Mouse (Mus musculus) brown adipose tissue, adult 24 weeks (tissue): ENCODE measurements around the gene Map7d2. TPM values are rescaled to one million over a fixed set of nuclear protein-coding genes. Genes with fewer than 3 reads are reported as not detected.
"Not testable (repeated sequence)": the region's sequence is repeated elsewhere in the genome, so short reads cannot be mapped to it uniquely, and the experiment has no call there.

Source experiments
- H3K27ac ChIP-seq: fragments of 200-500 bp; replicated peaks from 2 replicates; pipeline ENCODE4 v1.5.1; 2012; ENCODE audit warnings: low read depth, mild to moderate bottlenecking, low read length
- H3K4me1 ChIP-seq: fragments of 200-500 bp; 2 replicates; pipeline ENCODE4 v1.6.1; 2012; ENCODE audit warnings: low read length, mixed read lengths; ENCODE audit not compliant: control insufficient read depth, insufficient read depth, insufficient read length
- H3K4me3 ChIP-seq: fragments of 200-500 bp; 2 replicates; pipeline ENCODE4 v1.5.1; 2012; ENCODE audit warnings: low read depth, mild to moderate bottlenecking, low read length, moderate library complexity; ENCODE audit not compliant: insufficient read depth
- polyA plus RNA-seq: library from polyadenylated mRNA; stranded (reverse); fragments of >200 nt; gene quantifications from 2 replicates; pipeline ENCODE4 v1.2.4, GENCODE M21; 2012; ENCODE audit not compliant: missing spikeins, insufficient read depth, insufficient read length

Gene Map7d2
- polyA plus RNA-seq, 1 experiment: not detected

DNA sequence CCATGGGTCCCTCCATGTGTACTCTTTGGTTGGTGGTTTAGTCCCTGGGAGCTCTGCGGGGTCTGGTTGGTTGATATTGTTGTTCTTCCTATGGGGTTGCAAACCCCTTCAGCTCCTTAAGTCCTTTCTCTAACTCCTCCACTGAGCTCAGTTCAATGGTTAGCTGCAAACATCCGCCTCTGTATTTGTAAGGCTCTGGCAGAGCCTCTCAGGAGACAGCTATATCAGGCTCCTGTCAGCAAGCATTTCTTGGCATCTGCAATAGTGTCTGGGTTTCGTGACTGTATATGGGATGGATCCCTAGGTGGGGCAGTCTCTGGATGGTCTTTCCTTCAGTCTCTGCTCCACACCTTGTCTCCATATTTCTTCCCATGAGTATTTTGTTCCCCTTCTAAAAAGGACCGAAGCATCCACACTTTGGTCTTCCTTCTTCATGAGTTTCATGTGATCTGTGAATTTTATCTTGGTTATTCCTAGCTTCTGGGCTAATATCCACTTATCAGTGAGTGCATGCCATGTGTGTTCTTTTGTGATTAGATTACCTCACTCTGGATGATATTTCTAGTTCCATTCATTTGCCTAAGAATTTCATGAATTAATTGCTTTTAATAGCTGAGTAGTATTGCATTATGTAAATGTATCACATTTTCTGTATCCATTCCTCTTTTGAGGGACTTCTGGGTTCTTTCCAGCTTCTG, 64.0 kb downstream of the Map7d2 start:
- not testable (repeated sequence) for H3K4me1 ChIP-seq, H3K4me3 ChIP-seq

DNA sequence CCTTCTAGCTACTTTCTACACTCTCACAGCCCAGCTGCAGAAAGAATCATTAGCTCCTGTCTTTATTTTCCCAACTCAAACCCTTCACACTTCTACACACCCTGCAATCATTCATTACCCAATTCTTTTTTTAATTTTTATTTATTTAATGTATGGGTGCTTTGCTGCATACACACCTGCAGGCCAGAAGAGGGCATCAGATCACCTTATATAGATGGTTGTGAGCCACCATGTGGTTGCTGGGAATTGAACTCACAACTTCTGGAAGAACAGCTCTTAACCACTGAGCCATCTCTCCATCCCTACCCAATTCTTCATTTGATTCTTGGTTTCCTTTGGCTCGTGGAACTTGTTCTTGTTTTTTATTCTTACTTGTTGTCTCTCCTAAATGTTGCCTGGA, 69.9 kb downstream of the Map7d2 start:
- no peak overlapping the region for H3K4me3 ChIP-seq
- H3K4me1 ChIP-seq: no peaks in the 10 kb centered on the region
- H3K27ac ChIP-seq: no peak overlapping the region

More for the DNA sequence above, 64.0 kb downstream of the Map7d2 start:
- H3K27ac ChIP-seq: not testable (repeated sequence)

DNA sequence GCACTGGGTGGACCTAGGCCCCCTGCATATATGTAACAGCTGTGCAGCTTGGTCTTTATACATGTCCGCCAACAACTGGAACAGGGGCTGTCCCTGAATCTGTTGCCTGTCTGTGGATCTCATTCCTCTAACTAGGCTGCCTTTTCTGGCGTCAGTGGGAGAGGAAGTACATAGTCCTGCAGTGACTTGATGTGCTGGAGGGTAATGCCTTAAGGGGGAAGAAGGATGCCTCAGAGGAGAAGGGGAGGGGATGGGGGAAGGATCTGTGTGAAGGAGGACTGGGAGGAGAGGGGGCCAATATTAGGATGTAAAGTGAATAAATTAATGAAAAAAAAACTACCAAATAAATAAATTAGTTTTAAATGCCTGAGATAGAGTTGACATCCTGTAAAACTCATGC, 88.8 kb downstream of the Map7d2 start:
- Histone ChIP-seq H3K4me1 (no peaks in the 10 kb centered on the region), H3K27ac (no peak overlapping the region), H3K4me3 (no peak overlapping the region)

GRCm38 (mm10) chrX:159508331-159509036, 94.1 kb downstream of the Map7d2 start:
- Histone ChIP-seq H3K27ac (no peak overlapping the region), H3K4me1 (no peaks in the 10 kb centered on the region)

DNA sequence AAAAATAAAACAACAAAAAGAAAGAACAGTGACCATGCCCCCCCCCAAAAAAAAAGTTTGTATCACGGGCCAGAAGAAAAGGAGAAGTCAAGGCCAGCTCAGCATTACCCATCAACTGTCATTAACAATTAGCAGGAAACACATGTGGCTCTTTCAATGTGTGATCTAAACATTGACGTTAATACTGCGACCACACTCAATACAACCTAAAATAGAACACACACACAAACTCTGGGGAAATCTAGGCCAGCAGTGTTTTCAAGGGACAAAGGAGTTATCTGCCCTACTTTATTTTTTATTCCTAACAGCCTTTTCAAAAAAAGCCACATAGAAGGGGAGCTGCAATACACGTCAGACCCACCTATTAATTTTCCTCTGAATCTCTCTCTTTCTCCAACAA, 94.7 kb downstream of the Map7d2 start:
- Histone ChIP-seq H3K27ac (no peak overlapping the region), H3K4me1 (no peaks in the 10 kb centered on the region), H3K4me3 (no peak overlapping the region)

More at GRCm38 (mm10) chrX:159508331-159509036, 94.1 kb downstream of the Map7d2 start:
- no peak overlapping the region for H3K4me3 ChIP-seq

GRCm38 (mm10) chrX:159509847-159510715, 95.7 kb downstream of the Map7d2 start:
- peak overlapping the region; percentile 40 for H3K4me3 ChIP-seq
- 0 out of 2 replicates have a peak overlapping the region, but pooled peaks have one; percentile 11 for H3K27ac ChIP-seq
- H3K4me1 ChIP-seq: no peaks in the 10 kb centered on the region

DNA sequence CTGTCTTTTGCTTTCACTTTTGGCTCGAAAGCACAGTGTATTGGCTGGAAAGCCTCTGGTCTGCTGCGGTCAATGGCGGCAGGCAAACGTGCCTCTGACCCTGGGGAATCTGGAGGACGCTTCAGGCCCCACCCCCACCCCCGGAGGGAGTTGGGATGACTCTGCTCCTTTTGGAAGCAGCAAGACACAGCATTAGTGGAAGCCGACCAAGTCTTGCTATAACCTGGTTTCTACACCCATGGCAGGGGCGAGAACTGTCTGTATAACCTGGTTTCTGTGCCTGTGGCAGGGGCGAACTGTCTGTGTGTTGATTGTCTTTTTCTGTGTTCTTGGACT, 96.3 kb downstream of the Map7d2 start:
- peak overlapping the region; percentile 40 for H3K4me3 ChIP-seq
- no peak overlapping the region for H3K27ac ChIP-seq
- no peaks in the 10 kb centered on the region for H3K4me1 ChIP-seq

DNA sequence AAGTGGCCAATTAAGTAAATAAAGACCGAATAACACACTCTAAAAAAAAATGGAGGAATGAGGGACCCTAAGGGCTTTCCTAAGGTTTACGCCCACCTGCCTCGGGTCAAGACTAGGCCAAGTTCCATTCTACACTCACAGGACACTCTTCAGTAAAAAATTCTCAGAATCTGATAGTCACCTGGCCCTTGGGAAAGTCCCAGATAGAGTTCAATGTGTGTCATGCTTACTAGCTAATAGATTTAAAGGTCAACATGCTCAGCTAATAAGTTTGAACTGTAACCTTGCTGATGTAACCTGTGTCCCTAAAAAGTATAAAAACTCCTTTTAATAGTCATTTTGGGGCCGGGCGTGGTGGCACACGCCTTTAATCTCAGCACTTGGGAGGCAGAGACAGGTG, 101.2 kb downstream of the Map7d2 start:
- Histone ChIP-seq H3K4me3 (no peak overlapping the region), H3K4me1 (no peaks in the 10 kb centered on the region), H3K27ac (no peak overlapping the region)

DNA sequence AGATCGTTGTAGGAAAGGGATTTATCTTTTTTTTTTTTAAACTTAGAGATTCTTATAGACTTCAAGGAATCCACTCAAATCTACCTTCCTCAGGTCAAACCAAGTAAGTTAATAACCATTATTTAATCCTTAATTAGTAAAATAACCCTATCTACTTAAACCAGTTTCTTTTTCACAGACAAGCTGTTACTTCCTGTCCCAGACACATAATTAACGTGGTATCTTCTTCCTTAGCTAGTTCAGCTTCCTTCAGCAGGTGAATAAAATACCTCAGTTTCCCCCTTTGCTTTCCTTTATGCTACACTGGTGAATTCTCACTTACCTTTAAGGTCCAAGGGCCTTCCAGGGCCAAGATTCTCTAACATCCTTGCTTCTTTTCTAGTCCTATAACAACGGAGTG, 107.4 kb downstream of the Map7d2 start:
- no peak overlapping the region for H3K27ac ChIP-seq
- H3K4me3 ChIP-seq: no peak overlapping the region
- H3K4me1 ChIP-seq: no peaks in the 10 kb centered on the region

GRCm38 (mm10) chrX:159522651-159523050, 108.3 kb downstream of the Map7d2 start:
- Histone ChIP-seq H3K27ac (no peak overlapping the region), H3K4me1 (no peaks in the 10 kb centered on the region), H3K4me3 (no peak overlapping the region)

DNA sequence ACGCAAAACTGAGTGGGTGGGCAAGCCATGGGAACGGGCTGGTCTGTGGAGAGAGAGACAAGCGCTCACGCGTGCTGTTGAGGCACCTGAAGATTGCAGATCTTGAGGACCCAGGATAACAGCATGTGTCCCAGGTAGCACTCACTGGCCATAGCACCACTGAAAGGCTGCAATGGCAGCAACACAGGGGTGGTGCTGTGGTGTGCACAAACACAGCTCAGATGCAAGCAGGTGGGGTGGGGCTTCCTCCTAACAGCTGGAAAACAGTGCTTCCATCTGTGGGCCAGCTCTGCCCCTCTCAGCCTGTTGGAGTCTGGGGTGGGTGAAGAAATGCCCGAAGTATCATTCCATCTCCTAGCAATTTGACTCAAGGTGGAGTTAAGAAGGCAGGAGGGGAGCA, 112.0 kb downstream of the Map7d2 start, which contains the start of gene Bclaf3:
Gene Bclaf3 (plus strand): TSS at position 301 of the 400 bp plus-strand sequence.
- H3K4me3 ChIP-seq: no peak within 1 kb of the TSS
- no peaks in the 10 kb centered on the region for H3K4me1 ChIP-seq
- H3K27ac ChIP-seq: no peak within 1 kb of the TSS

GRCm38 (mm10) chrX:159532427-159532810, 118.0 kb downstream of the Map7d2 start:
- Histone ChIP-seq H3K27ac (peak overlapping the region; percentile 92), H3K4me3 (peak overlapping the region; percentile 96), H3K4me1 (no peaks in the 10 kb centered on the region)

GRCm38 (mm10) chrX:159532811-159533462, 118.6 kb downstream of the Map7d2 start:
- H3K27ac ChIP-seq: peak overlapping the region; percentile 92
- H3K4me3 ChIP-seq: peak overlapping the region; percentile 96
- H3K4me1 ChIP-seq: no peaks in the 10 kb centered on the region

- H3K4me1 ChIP-seq: no peaks in the 10 kb centered on the region
- no peak overlapping the region for H3K4me3 ChIP-seq
- H3K27ac ChIP-seq: no peak overlapping the region
These were observed 127.6 kb downstream of the Map7d2 start for GRCm38 (mm10) chrX:159541936-159542335.

DNA sequence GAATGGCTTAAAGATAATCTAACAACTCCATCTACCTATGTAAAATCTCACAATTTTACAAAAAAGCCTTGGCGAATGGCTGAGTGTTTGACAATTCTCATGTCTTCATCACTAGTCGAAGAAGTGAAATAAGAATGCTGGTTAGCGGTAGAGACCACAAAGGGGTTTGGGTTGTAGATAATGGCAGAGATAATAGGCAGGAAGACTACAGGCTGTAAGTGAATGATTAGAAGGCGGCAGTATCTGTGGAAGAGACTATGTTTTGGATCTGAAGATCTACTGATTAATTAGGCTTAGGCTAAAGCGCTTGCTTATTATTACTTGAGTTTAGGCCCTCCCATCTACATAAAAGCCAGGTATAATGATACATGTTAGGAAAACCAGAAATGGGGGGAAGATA, 132.7 kb downstream of the Map7d2 start:
- Histone ChIP-seq H3K4me1 (no peaks in the 10 kb centered on the region), H3K4me3 (no peak overlapping the region), H3K27ac (no peak overlapping the region)
